Mouse (Mus musculus) C2C12 (cell line): ENCODE measurements around the gene Catsperd.

Experiments
- CEBPB ChIP-seq: IDR thresholded peaks from one replicate; pipeline ENCODE4 v1.6.1; 2011; ENCODE audit warnings: low read depth, mild to moderate bottlenecking, control low read depth, moderate library complexity
- CTCF ChIP-seq: IDR thresholded peaks from one replicate; pipeline ENCODE4 v1.5.1; 2011; ENCODE audit not compliant: control insufficient read depth, insufficient read depth, insufficient read length
- FOSL1 ChIP-seq: IDR thresholded peaks from one replicate; pipeline ENCODE4 v1.8.0; 2011; ENCODE audit warnings: mild to moderate bottlenecking, low read length; ENCODE audit not compliant: poor library complexity, insufficient read depth, severe bottlenecking
- MAX ChIP-seq: IDR thresholded peaks from one replicate; pipeline ENCODE4 v1.6.1; 2011; ENCODE audit warnings: mild to moderate bottlenecking, control low read depth
- MYOD1 ChIP-seq: IDR thresholded peaks from one replicate; pipeline ENCODE4 v1.6.1; 2011; ENCODE audit warnings: low read depth; ENCODE audit not compliant: control insufficient read depth, insufficient read length
- MYOG ChIP-seq: IDR thresholded peaks from one replicate; pipeline ENCODE4 v1.6.1; 2011; ENCODE audit not compliant: control insufficient read depth, insufficient read length; ENCODE audit errors: extremely low read depth
- USF1 ChIP-seq: IDR thresholded peaks from one replicate; pipeline ENCODE4 v1.6.1; 2011; ENCODE audit warnings: low read depth, mild to moderate bottlenecking, control low read depth, moderate library complexity

DNA sequence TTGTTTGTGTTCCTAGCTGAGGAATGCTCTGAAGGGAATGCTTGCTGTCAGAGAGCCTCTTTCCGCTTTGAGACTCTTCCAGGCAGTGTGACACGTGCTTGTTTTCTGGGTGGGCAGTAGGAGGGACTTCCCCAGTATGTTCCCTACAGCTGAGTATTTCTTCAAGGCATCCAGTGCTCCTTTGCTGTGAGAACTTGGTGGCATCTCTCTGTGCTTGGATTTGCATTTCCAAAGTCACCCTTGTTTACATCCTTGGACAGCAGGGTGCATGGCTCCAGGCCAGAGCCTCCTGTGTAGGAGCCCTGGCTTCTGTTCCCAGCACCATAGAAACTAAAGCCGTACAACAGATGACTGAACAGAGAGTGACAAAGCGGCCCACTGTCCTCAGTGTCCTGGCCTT is 80.7 kb downstream of the Catsperd start:
- TF ChIP-seq CTCF (no peak), USF1 (no peak), CEBPB (no peak), MYOD1 (no peak), MAX (no peak), MYOG (no peak), FOSL1 (no peak)
